Mouse (Mus musculus) neural tube, embryonic 14.5 days (tissue): ENCODE data around the gene Ralgds. TPM values are rescaled to one million over a fixed set of nuclear protein-coding genes. Genes with fewer than 3 reads are reported as not detected.

Experiments used
- ATAC-seq: fragments of 200-750 bp; cut with Nextera tagmentation; 2 replicates; pipeline ENCODE4 v1.8.0; 2017; ENCODE audit warnings: low read depth, mild to moderate bottlenecking, moderate TSS enrichment, moderate library complexity
- H3K27ac ChIP-seq: fragments of 300-500 bp; sonication (generic); 2 replicates; pipeline ENCODE4 v1.5.1; 2014; ENCODE audit warnings: low read depth, mild to moderate bottlenecking, control low read depth, low read length, moderate library complexity, mixed read lengths
- H3K27me3 ChIP-seq: fragments of 300-500 bp; sonication (generic); 2 replicates; pipeline ENCODE4 v1.6.1; 2014; ENCODE audit warnings: low read length; ENCODE audit not compliant: control insufficient read depth, insufficient read depth
- H3K36me3 ChIP-seq: fragments of 300-500 bp; sonication (generic); 2 replicates; pipeline ENCODE4 v1.6.1; 2014; ENCODE audit warnings: low read length, mixed read lengths; ENCODE audit not compliant: control insufficient read depth, insufficient read depth
- H3K4me1 ChIP-seq: fragments of 300-500 bp; sonication (generic); 2 replicates; pipeline ENCODE4 v1.6.1; 2014; ENCODE audit warnings: low read length; ENCODE audit not compliant: control insufficient read depth, insufficient read depth
- H3K4me2 ChIP-seq: fragments of 300-500 bp; sonication (generic); 2 replicates; pipeline ENCODE4 v1.6.1; 2014; ENCODE audit warnings: mild to moderate bottlenecking, low read depth, low read length, control low read depth
- H3K4me3 ChIP-seq: fragments of 300-500 bp; sonication (generic); 2 replicates; pipeline ENCODE4 v1.5.1; 2014; ENCODE audit warnings: low read depth, low read length, control low read depth, mixed read lengths
- H3K9ac ChIP-seq: fragments of 300-500 bp; sonication (generic); replicated peaks from 2 replicates; pipeline ENCODE4 v1.6.1; 2014; ENCODE audit warnings: low read depth, mild to moderate bottlenecking, control low read depth, low read length, mixed read lengths
- H3K9me3 ChIP-seq: fragments of 300-500 bp; sonication (generic); 2 replicates; pipeline ENCODE4 v1.6.1; 2016; ENCODE audit warnings: low read length; ENCODE audit not compliant: control insufficient read depth
- WGBS: fragments of 180-500 bp; shearing (Covaris S2); extraction: QIAGEN DNeasy Blood & Tissue Kit; methylation state at CpG from one replicate; pipeline ENCODE4 v1.1.7; 2014; 5-methylcytosine and 5-hydroxymethylcytosine counted together
- polyA plus RNA-seq: library from polyadenylated mRNA; unstranded; fragments of >200 nt; fragmentation: Nextera tagmentation; extraction: Ambion mirVana; gene quantifications from 2 replicates; pipeline ENCODE4 v1.2.1, GENCODE M21; 2014

Ralgds gene
- polyA plus RNA-seq, 1 experiment from 2014 or later, result 76.5 TPM

DNA sequence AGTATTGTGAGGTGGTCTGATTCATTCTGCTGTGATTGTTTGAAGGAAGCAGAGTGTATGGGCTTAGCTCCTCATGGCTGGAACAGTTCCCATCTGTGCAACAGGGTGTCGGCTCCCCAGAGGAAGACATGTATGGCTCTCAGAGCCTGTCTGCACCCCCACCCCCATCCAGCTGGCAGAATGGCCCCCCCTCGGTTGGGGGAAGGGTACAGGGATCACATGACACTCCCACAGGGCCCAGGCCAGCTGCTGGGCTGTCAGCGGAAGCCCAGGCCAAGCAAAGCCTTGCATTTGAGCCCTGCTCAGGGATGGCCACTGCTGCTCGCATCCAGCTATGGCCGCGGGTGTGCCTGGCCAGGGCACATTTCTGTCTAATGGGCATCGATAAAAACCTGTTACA is 26.3 kb downstream of the Ralgds start:
- Histone ChIP-seq H3K27ac (peak overlapping the region; percentile 53; the same call in 1 of the 2 replicates), H3K4me3 (no peak overlapping the region), H3K9me3 (no peaks in the 10 kb centered on the region), H3K4me1 (peaks cover 56% of the 10 kb centered on the region), H3K27me3 (no peaks in the 10 kb centered on the region), H3K4me2 (no peak overlapping the region), H3K9ac (no peak overlapping the region), H3K36me3 (peaks cover 21% of the 10 kb centered on the region)
- 29% methylated on average over 7 of the region's 7 CpGs for WGBS
- peak; percentile 41; the same call in 1 of the 2 replicates for ATAC-seq

DNA sequence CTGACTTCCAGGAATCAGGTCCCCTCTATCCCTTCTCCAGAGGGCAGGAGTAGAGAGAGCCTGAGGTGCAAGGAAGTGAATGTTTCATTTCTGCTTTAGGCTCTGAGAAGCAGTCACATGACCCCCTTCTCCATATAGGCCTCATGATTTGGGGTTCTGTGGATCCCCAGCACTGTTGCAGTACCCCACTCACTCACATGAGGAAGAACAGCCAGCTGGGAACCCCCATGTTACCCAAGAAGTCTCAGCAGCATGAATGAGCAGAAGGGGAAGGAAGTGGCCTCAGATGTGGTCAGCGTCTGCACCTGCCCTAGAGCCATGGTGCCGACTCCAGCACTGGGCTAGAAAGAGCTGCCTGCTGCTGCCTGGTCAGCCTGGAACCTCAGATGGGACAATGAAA is 27.0 kb downstream of the Ralgds start:
- Histone ChIP-seq H3K9ac (no peak overlapping the region), H3K36me3 (peaks cover 28% of the 10 kb centered on the region), H3K4me3 (no peak overlapping the region), H3K27ac (no peak overlapping the region), H3K9me3 (no peaks in the 10 kb centered on the region), H3K4me2 (no peak overlapping the region), H3K27me3 (no peaks in the 10 kb centered on the region), H3K4me1 (peaks cover 48% of the 10 kb centered on the region)
- no peak for ATAC-seq
- WGBS, result 83% methylated on average over 2 of the region's 2 CpGs

GRCm38 (mm10) chr2:28540587-28541227 is 27.8 kb downstream of the Ralgds start:
- no peaks in the 10 kb centered on the region for H3K9me3 ChIP-seq
- ATAC-seq, result no peak

DNA sequence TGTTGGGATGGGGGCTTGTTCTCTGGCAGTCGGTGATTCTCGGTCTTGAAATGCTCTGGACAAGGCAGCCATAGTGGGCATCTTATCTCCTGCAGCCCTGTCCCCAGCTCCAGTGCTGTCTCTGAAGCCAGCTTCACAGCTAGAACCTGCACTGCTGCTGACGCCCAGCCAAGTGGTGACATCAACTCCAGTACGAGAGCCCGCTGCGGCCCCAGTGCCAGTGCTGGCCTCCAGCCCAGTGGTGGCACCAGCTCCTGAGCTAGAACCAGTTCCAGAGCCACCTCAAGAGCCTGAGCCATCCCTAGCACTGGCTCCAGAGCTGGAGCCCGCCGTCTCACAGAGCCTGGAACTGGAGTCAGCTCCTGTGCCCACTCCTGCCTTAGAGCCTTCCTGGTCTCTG is 31.0 kb downstream of the Ralgds start:
- Histone ChIP-seq H3K4me1 (peaks cover 14% of the 10 kb centered on the region), H3K36me3 (peaks cover 61% of the 10 kb centered on the region), H3K27ac (no peak overlapping the region), H3K4me2 (no peak overlapping the region), H3K9me3 (no peaks in the 10 kb centered on the region), H3K27me3 (no peaks in the 10 kb centered on the region), H3K4me3 (no peak overlapping the region), H3K9ac (no peak overlapping the region)
- no peak for ATAC-seq
- 87% methylated on average over 8 of the region's 8 CpGs for WGBS

More at GRCm38 (mm10) chr2:28540587-28541227, 27.8 kb downstream of the Ralgds start:
- H3K4me2 ChIP-seq, result no peak overlapping the region
- peaks cover 41% of the 10 kb centered on the region for H3K4me1 ChIP-seq
- no peaks in the 10 kb centered on the region for H3K27me3 ChIP-seq
- 88% methylated on average over 8 of the region's 8 CpGs for WGBS
- peaks cover 36% of the 10 kb centered on the region for H3K36me3 ChIP-seq
- no peak overlapping the region for H3K4me3 ChIP-seq
- H3K27ac ChIP-seq, result no peak overlapping the region
- H3K9ac ChIP-seq, result no peak overlapping the region

GRCm38 (mm10) chr2:28545976-28546375 is 33.1 kb downstream of the Ralgds start:
- Histone ChIP-seq H3K9ac (no peak overlapping the region), H3K27ac (no peak overlapping the region), H3K9me3 (no peaks in the 10 kb centered on the region), H3K4me3 (no peak overlapping the region), H3K4me2 (no peak overlapping the region), H3K27me3 (no peaks in the 10 kb centered on the region), H3K4me1 (no peaks in the 10 kb centered on the region), H3K36me3 (peaks cover 77% of the 10 kb centered on the region)
- no peak for ATAC-seq

DNA sequence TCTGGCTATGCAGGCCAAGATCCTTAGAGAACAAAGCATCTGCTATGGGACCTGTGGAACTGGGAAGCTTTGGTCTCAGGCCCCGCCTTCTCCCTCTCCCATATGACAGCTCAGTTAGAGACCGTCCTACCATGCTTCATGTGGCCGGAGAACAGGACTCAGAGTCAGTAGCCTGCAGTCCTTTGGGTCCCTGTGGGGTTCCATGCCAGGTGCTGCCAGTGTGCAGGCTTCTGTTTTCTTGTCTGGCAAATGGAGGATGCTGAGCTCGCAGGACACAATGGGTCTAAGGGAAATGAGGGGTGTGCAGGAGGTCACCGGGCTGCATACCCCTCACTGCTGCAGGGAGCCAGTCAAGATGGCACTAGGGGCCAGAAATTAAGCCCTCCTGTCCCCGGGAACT is 33.6 kb downstream of the Ralgds start:
- Histone ChIP-seq H3K27ac (no peak overlapping the region), H3K4me3 (no peak overlapping the region)

DNA sequence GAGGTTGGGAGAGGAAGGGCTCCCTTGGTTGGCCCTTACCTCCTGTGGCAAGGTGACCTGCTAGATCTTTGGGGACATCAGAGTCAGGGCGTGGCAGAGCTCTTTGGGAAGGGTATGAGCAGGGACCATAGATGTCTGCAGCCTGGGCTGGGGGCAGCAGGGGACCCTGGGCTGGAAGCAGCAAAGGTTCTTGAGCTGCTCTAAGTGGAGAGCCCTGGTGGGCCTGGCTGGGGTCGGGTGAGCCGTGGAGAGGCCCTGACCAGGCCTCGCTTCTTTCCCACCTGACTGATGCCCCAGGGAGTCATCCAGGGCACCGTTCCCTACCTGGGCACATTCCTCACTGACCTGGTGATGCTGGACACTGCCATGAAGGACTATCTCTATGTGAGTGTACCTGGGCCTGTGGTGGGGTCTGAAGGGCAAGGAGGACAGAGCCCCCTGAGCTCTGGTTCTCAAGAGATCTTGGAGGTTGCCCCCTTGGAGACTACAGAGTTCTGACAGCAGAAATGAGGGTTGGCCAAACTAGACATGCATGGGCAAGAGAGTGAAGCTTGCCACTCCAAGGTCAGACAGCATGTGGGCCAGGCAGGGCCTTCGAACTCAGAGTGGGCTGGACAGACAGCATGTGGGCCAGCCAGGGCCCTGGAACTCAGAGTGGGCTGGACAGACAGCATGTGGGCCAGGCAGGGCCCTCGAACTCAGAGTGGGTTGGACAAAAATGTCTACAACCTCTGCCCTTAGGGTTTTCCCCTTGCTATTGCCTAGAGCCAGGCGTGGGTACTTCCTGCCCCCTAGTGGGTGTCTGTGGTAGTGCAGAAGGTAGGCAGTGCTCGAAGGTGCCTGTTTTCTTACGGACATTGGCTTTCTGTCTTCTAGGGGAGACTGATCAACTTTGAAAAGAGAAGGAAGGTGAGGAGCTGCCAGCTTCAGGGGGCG is 34.6 kb downstream of the Ralgds start:
- Histone ChIP-seq H3K4me1 (no peaks in the 10 kb centered on the region), H3K9ac (no peak overlapping the region), H3K4me3 (no peak overlapping the region), H3K9me3 (no peaks in the 10 kb centered on the region), H3K36me3 (peaks cover 86% of the 10 kb centered on the region), H3K27ac (no peak overlapping the region), H3K4me2 (no peak overlapping the region), H3K27me3 (no peaks in the 10 kb centered on the region)
- WGBS, result 55% methylated on average over 11 of the region's 11 CpGs
- ATAC-seq, result peak; percentile 35; the same call in 1 of the 2 replicates

More for the DNA sequence above, 33.6 kb downstream of the Ralgds start:
- 77% methylated on average over 6 of the region's 6 CpGs for WGBS
- no peak for ATAC-seq
- H3K36me3 ChIP-seq, result peaks cover 83% of the 10 kb centered on the region
- no peak overlapping the region for H3K4me2 ChIP-seq
- H3K27me3 ChIP-seq, result no peaks in the 10 kb centered on the region
- no peak overlapping the region for H3K9ac ChIP-seq
- H3K9me3 ChIP-seq, result no peaks in the 10 kb centered on the region
- no peaks in the 10 kb centered on the region for H3K4me1 ChIP-seq

- WGBS, result 92% methylated on average over 13 of the region's 13 CpGs
- ATAC-seq, result no peak
- no peak overlapping the region for H3K4me2 ChIP-seq
- no peaks in the 10 kb centered on the region for H3K9me3 ChIP-seq
- peaks cover 84% of the 10 kb centered on the region for H3K36me3 ChIP-seq
- H3K27me3 ChIP-seq, result no peaks in the 10 kb centered on the region
- no peaks in the 10 kb centered on the region for H3K4me1 ChIP-seq
- H3K4me3 ChIP-seq, result no peak overlapping the region
- no peak overlapping the region for H3K27ac ChIP-seq
- H3K9ac ChIP-seq, result no peak overlapping the region
Measured at GRCm38 (mm10) chr2:28549157-28549556, 36.2 kb downstream of the Ralgds start.

GRCm38 (mm10) chr2:28552301-28552700 is 39.4 kb downstream of the Ralgds start:
- Histone ChIP-seq H3K4me3 (no peak overlapping the region), H3K36me3 (peaks cover 55% of the 10 kb centered on the region), H3K4me2 (no peak overlapping the region), H3K9ac (no peak overlapping the region), H3K9me3 (no peaks in the 10 kb centered on the region), H3K27me3 (no peaks in the 10 kb centered on the region), H3K27ac (no peak overlapping the region), H3K4me1 (no peaks in the 10 kb centered on the region)
- WGBS, result 90% methylated on average over 5 of the region's 5 CpGs
- no peak for ATAC-seq
